In genomic region chr1:40324955-40325702, GRCm38 (mm10) we compare ENCODE assay signal across 8 mouse cellular contexts. TPM values are rescaled to one million over a fixed set of nuclear protein-coding genes. Genes with fewer than 3 reads are reported as not detected.
DNase-seq lines count a peak whose midpoint lies in the region; ATAC-seq and TF ChIP-seq lines count a peak whose summit lies in the region.

No protein-coding gene starts in this region.

- TF ChIP-seq CTCF in gastrocnemius, adult 2 months (IDR thresholded peaks at IDR 0.05): no peak

- 9% methylated on average over 22 of the region's 22 CpGs for WGBS in forebrain, embryonic 15.5 days
- 5% methylated on average over 22 of the region's 22 CpGs for WGBS in limb, embryonic 14.5 days
- WGBS in neural tube, embryonic 11.5 days: 10% methylated on average over 22 of the region's 22 CpGs

- no peak for DNase-seq in gastrocnemius, adult 2 months
- no peak for DNase-seq in gastrocnemius, postnatal 36 days
- peak; percentile 30 for DNase-seq in T-cell, adult 2 months (ENCODE audit: low spot score)
- peak; percentile 7 for DNase-seq in limb, embryonic 14.5 days (ENCODE audit: low spot score)
- peak; percentile 25 for DNase-seq in neural tube, embryonic 11.5 days (ENCODE audit: low spot score)
- no peak for DNase-seq in cerebellum, adult 11 months
- DNase-seq in layer of hippocampus, postnatal 10 days (ENCODE audit: low spot score in 2 of 2): no peak

- peaks cover 29% of the 10 kb centered on the region; the same call in 1 of the 2 replicates for H3K27me3 ChIP-seq in forebrain, embryonic 15.5 days
- peaks cover 21% of the 10 kb centered on the region for H3K27me3 ChIP-seq in limb, embryonic 14.5 days (ENCODE audit: control insufficient read depth, insufficient read depth, low read length)
- peaks cover 21% of the 10 kb centered on the region for H3K27me3 ChIP-seq in neural tube, embryonic 11.5 days (ENCODE audit: control insufficient read depth, insufficient read depth, low read length)

- H3K4me1 ChIP-seq in forebrain, embryonic 15.5 days: peaks cover 12% of the 10 kb centered on the region
- H3K4me1 ChIP-seq in limb, embryonic 14.5 days (ENCODE audit: control insufficient read depth, insufficient read depth, low read length): peaks cover 12% of the 10 kb centered on the region
- peaks cover 7% of the 10 kb centered on the region; the same call in 1 of the 2 replicates for H3K4me1 ChIP-seq in neural tube, embryonic 11.5 days (ENCODE audit: control insufficient read depth, insufficient read depth, low read length)

- H3K4me2 ChIP-seq in forebrain, embryonic 15.5 days (replicated peaks): peak overlapping the region; percentile 64
- peak overlapping the region; percentile 82 for H3K4me2 ChIP-seq in limb, embryonic 14.5 days (replicated peaks; ENCODE audit: low read depth, low read length, severe bottlenecking)
- peak overlapping the region; percentile 56 for H3K4me2 ChIP-seq in neural tube, embryonic 11.5 days (ENCODE audit: low read depth)

- ATAC-seq in forebrain, embryonic 15.5 days (replicated peaks): no peak
- no peak for ATAC-seq in limb, embryonic 14.5 days (ENCODE audit: low FRiP score, low read depth)
- no peak for ATAC-seq in neural tube, embryonic 11.5 days (ENCODE audit: insufficient read depth, low FRiP score, low TSS enrichment)

- H3K27ac ChIP-seq in gastrocnemius, adult 2 months: peak overlapping the region; percentile 72
- H3K27ac ChIP-seq in forebrain, embryonic 15.5 days (replicated peaks): no peak overlapping the region
- H3K27ac ChIP-seq in limb, embryonic 14.5 days (replicated peaks; ENCODE audit: low read depth, low read length): no peak overlapping the region
- H3K27ac ChIP-seq in neural tube, embryonic 11.5 days (ENCODE audit: low read depth, low read length): no peak overlapping the region

- intact Hi-C loops in gastrocnemius, adult 2 months (cut with DNase I): no loop called here
- intact Hi-C loops in gastrocnemius, postnatal 36 days (cut with DNase I): no loop called here

- no peaks in the 10 kb centered on the region for H3K36me3 ChIP-seq in forebrain, embryonic 15.5 days
- no peaks in the 10 kb centered on the region for H3K36me3 ChIP-seq in limb, embryonic 14.5 days (ENCODE audit: control insufficient read depth, insufficient read depth, low read length)
- no peaks in the 10 kb centered on the region for H3K36me3 ChIP-seq in neural tube, embryonic 11.5 days (ENCODE audit: control insufficient read depth, insufficient read depth, low read length)

- H3K4me3 ChIP-seq in gastrocnemius, adult 2 months: peak overlapping the region; percentile 68
- peak overlapping the region; percentile 34 for H3K4me3 ChIP-seq in forebrain, embryonic 15.5 days
- peak overlapping the region; percentile 40 for H3K4me3 ChIP-seq in limb, embryonic 14.5 days (replicated peaks; ENCODE audit: low read length)
- peak overlapping the region; percentile 27 for H3K4me3 ChIP-seq in neural tube, embryonic 11.5 days (ENCODE audit: low read depth, low read length)

- no peak for TF ChIP-seq POLR2A in limb, embryonic 14.5 days (IDR thresholded peaks at IDR 0.05; ENCODE audit: borderline replicate concordance, extremely low read depth, insufficient read depth, insufficient read length)

- H3K9ac ChIP-seq in forebrain, embryonic 15.5 days (replicated peaks): peak overlapping the region; percentile 23
- H3K9ac ChIP-seq in limb, embryonic 14.5 days (ENCODE audit: low read depth, low read length, severe bottlenecking): peak overlapping the region; percentile 50
- H3K9ac ChIP-seq in neural tube, embryonic 11.5 days (ENCODE audit: low read length): 0 out of 2 replicates have a peak overlapping the region, but pooled peaks have one; percentile 5

- no peaks in the 10 kb centered on the region for H3K9me3 ChIP-seq in forebrain, embryonic 15.5 days
- H3K9me3 ChIP-seq in limb, embryonic 14.5 days (ENCODE audit: control insufficient read depth, low read length): no peaks in the 10 kb centered on the region
- no peaks in the 10 kb centered on the region for H3K9me3 ChIP-seq in neural tube, embryonic 11.5 days (ENCODE audit: control insufficient read depth, low read length)

RNA-seq across cellular contexts. Expression of gene Il1rl2, which starts 0.7 kb away (rescaled TPM):
- 1 to 10 TPM in 1 of 2 experiments, under 1 TPM in 1; 0.86 to 1.1 TPM for total RNA-seq in gastrocnemius, adult 2 months (2021)
- 1 to 10 TPM; 1.3 to 2.0 TPM for total RNA-seq in gastrocnemius, postnatal 36 days (2021)
- polyA plus RNA-seq in forebrain, embryonic 15.5 days (2015; fragmentation: Nextera tagmentation; extraction: Ambion mirVana): 0.80 and 1.1 TPM in 2 replicates
- polyA plus RNA-seq in limb, embryonic 14.5 days (2012; rRNA removed): 7.6 and 7.8 TPM in 2 replicates
- 4.5 and 5.9 TPM in 2 replicates for polyA plus RNA-seq in limb, embryonic 14.5 days (2014; fragmentation: Nextera tagmentation; extraction: Ambion mirVana)
- polyA plus RNA-seq in neural tube, embryonic 11.5 days (2014; fragmentation: Nextera tagmentation; extraction: Ambion mirVana): 1.2 and 1.4 TPM in 2 replicates
- total RNA-seq in layer of hippocampus, postnatal 10 days (2021): 1 to 10 TPM; 1.4 to 1.9 TPM

Comparison
In these comparisons a context has a peak if more than half of its experiments do, and no peak if none do; other contexts are left out.
1. DNase-seq: peak in T-cell, adult 2 months (single experiment), limb, embryonic 14.5 days (single experiment) and neural tube, embryonic 11.5 days (single experiment); none in gastrocnemius, adult 2 months (single experiment), gastrocnemius, postnatal 36 days (0 of 2), cerebellum, adult 11 months (single experiment) and layer of hippocampus, postnatal 10 days (0 of 2).
2. Peak in every context shown above with its lines, with median percentiles within 50 percentile points of each other: H3K4me3 ChIP-seq, H3K4me2 ChIP-seq and H3K9ac ChIP-seq.